Mouse (Mus musculus): ENCODE results near the gene Rgs10. TPM values are rescaled to one million over a fixed set of nuclear protein-coding genes. Genes with fewer than 3 reads are reported as not detected.

The Rgs10 gene
- polyA plus RNA-seq, 1 experiment from 2014 or later = 35.1 TPM

GRCm38 (mm10) chr7:128383726-128384463 is 34.7 kb downstream of the Rgs10 start:
- ATAC-seq (ENCODE audit: borderline replicate concordance, extremely low read depth, low FRiP score, low TSS enrichment) = no peak
- H3K4me3 ChIP-seq = no peak overlapping the region

GRCm38 (mm10) chr7:128383189-128383725 is 35.3 kb downstream of the Rgs10 start:
- Histone ChIP-seq H3K4me2 (no peak overlapping the region), H3K9ac (no peak overlapping the region), H3K27ac (no peak overlapping the region), H3K9me3 (no peaks in the 10 kb centered on the region), H3K4me3 (no peak overlapping the region), H3K36me3 (no peaks in the 10 kb centered on the region), H3K4me1 (peaks cover 32% of the 10 kb centered on the region), H3K27me3 (no peaks in the 10 kb centered on the region)
- 68% methylated on average over 7 of the region's 7 CpGs for WGBS
- no peak for ATAC-seq (ENCODE audit: borderline replicate concordance, extremely low read depth, low FRiP score, low TSS enrichment)

More at GRCm38 (mm10) chr7:128383726-128384463, 34.7 kb downstream of the Rgs10 start:
- Histone ChIP-seq H3K27me3 (no peaks in the 10 kb centered on the region), H3K27ac (no peak overlapping the region), H3K4me2 (no peak overlapping the region), H3K9me3 (no peaks in the 10 kb centered on the region), H3K4me1 (peaks cover 37% of the 10 kb centered on the region), H3K9ac (no peak overlapping the region), H3K36me3 (no peaks in the 10 kb centered on the region)
- 64% methylated on average over 10 of the region's 10 CpGs for WGBS

GRCm38 (mm10) chr7:128382527-128382860 is 36.1 kb downstream of the Rgs10 start:
- Histone ChIP-seq H3K4me3 (no peak overlapping the region), H3K4me1 (peaks cover 31% of the 10 kb centered on the region), H3K27ac (no peak overlapping the region), H3K9ac (no peak overlapping the region), H3K27me3 (no peaks in the 10 kb centered on the region), H3K4me2 (no peak overlapping the region), H3K9me3 (no peaks in the 10 kb centered on the region), H3K36me3 (no peaks in the 10 kb centered on the region)
- ATAC-seq (ENCODE audit: borderline replicate concordance, extremely low read depth, low FRiP score, low TSS enrichment) = no peak
- WGBS = 82% methylated on average over 6 of the region's 6 CpGs

GRCm38 (mm10) chr7:128381811-128382526 is 36.6 kb downstream of the Rgs10 start:
- no peak overlapping the region for H3K4me2 ChIP-seq
- H3K36me3 ChIP-seq = no peaks in the 10 kb centered on the region
- no peak overlapping the region for H3K4me3 ChIP-seq
- WGBS = 71% methylated on average over 14 of the region's 14 CpGs
- ATAC-seq (ENCODE audit: borderline replicate concordance, extremely low read depth, low FRiP score, low TSS enrichment) = no peak
- H3K9ac ChIP-seq = no peak overlapping the region
- no peak overlapping the region for H3K27ac ChIP-seq
- H3K4me1 ChIP-seq = peaks cover 31% of the 10 kb centered on the region
- H3K9me3 ChIP-seq = no peaks in the 10 kb centered on the region
- no peaks in the 10 kb centered on the region for H3K27me3 ChIP-seq

GRCm38 (mm10) chr7:128381001-128381400 is 37.6 kb downstream of the Rgs10 start:
- Histone ChIP-seq H3K4me1 (peaks cover 32% of the 10 kb centered on the region), H3K27me3 (no peaks in the 10 kb centered on the region), H3K4me2 (no peak overlapping the region), H3K9ac (no peak overlapping the region), H3K36me3 (no peaks in the 10 kb centered on the region), H3K4me3 (no peak overlapping the region), H3K9me3 (no peaks in the 10 kb centered on the region), H3K27ac (no peak overlapping the region)
- ATAC-seq (ENCODE audit: borderline replicate concordance, extremely low read depth, low FRiP score, low TSS enrichment) = no peak
- WGBS = 85% methylated on average over 2 of the region's 2 CpGs

GRCm38 (mm10) chr7:128379162-128379805 is 39.3 kb downstream of the Rgs10 start:
- H3K27me3 ChIP-seq = no peaks in the 10 kb centered on the region
- H3K9ac ChIP-seq = no peak overlapping the region
- no peaks in the 10 kb centered on the region for H3K36me3 ChIP-seq
- peaks cover 34% of the 10 kb centered on the region for H3K4me1 ChIP-seq
- no peak for ATAC-seq (ENCODE audit: borderline replicate concordance, extremely low read depth, low FRiP score, low TSS enrichment)
- no peak overlapping the region for H3K4me3 ChIP-seq
- no peaks in the 10 kb centered on the region for H3K9me3 ChIP-seq
- 49% methylated on average over 16 of the region's 16 CpGs for WGBS
- H3K27ac ChIP-seq = peak overlapping the region; percentile 82
- no peak overlapping the region for H3K4me2 ChIP-seq

- peak; percentile 49 for ATAC-seq (ENCODE audit: borderline replicate concordance, extremely low read depth, low FRiP score, low TSS enrichment)
- H3K9ac ChIP-seq = no peak overlapping the region
- peaks cover 26% of the 10 kb centered on the region for H3K4me1 ChIP-seq
- peak overlapping the region; percentile 50 for H3K27ac ChIP-seq
- no peaks in the 10 kb centered on the region for H3K27me3 ChIP-seq
- H3K4me3 ChIP-seq = no peak overlapping the region
- WGBS = 54% methylated on average over 11 of the region's 11 CpGs
- H3K4me2 ChIP-seq = no peak overlapping the region
- peaks cover 9% of the 10 kb centered on the region for H3K36me3 ChIP-seq
- H3K9me3 ChIP-seq = no peaks in the 10 kb centered on the region
These were observed 42.3 kb downstream of the Rgs10 start for GRCm38 (mm10) chr7:128376206-128376701.

- Histone ChIP-seq H3K9me3 (no peaks in the 10 kb centered on the region), H3K27ac (no peak overlapping the region), H3K4me1 (peaks cover 15% of the 10 kb centered on the region; the same call in 1 of the 2 replicates), H3K36me3 (peaks cover 9% of the 10 kb centered on the region), H3K4me2 (no peak overlapping the region), H3K27me3 (no peaks in the 10 kb centered on the region), H3K4me3 (no peak overlapping the region), H3K9ac (no peak overlapping the region)
- WGBS = 93% methylated on average over 11 of the region's 11 CpGs
- no peak for ATAC-seq (ENCODE audit: borderline replicate concordance, extremely low read depth, low FRiP score, low TSS enrichment)
These were observed 44.4 kb downstream of the Rgs10 start for GRCm38 (mm10) chr7:128374156-128374555.

GRCm38 (mm10) chr7:128373751-128374150 is 44.8 kb downstream of the Rgs10 start:
- Histone ChIP-seq H3K9me3 (no peaks in the 10 kb centered on the region), H3K4me1 (peaks cover 15% of the 10 kb centered on the region; the same call in 1 of the 2 replicates), H3K27ac (no peak overlapping the region), H3K36me3 (peaks cover 9% of the 10 kb centered on the region), H3K9ac (no peak overlapping the region), H3K27me3 (no peaks in the 10 kb centered on the region), H3K4me3 (no peak overlapping the region), H3K4me2 (no peak overlapping the region)
- WGBS = 81% methylated on average over 8 of the region's 8 CpGs
- no peak for ATAC-seq (ENCODE audit: borderline replicate concordance, extremely low read depth, low FRiP score, low TSS enrichment)

- Histone ChIP-seq H3K4me2 (no peak overlapping the region), H3K27me3 (no peaks in the 10 kb centered on the region), H3K36me3 (peaks cover 9% of the 10 kb centered on the region), H3K4me1 (peaks cover 24% of the 10 kb centered on the region), H3K9me3 (no peaks in the 10 kb centered on the region), H3K9ac (no peak overlapping the region), H3K27ac (no peak overlapping the region), H3K4me3 (no peak overlapping the region)
- WGBS = 51% methylated on average over 3 of the region's 3 CpGs
- ATAC-seq (ENCODE audit: borderline replicate concordance, extremely low read depth, low FRiP score, low TSS enrichment) = no peak
These were observed 46.2 kb downstream of the Rgs10 start for GRCm38 (mm10) chr7:128372331-128372730.

GRCm38 (mm10) chr7:128369366-128369765 is 49.2 kb downstream of the Rgs10 start:
- Histone ChIP-seq H3K4me2 (no peak overlapping the region), H3K9me3 (no peaks in the 10 kb centered on the region), H3K27me3 (no peaks in the 10 kb centered on the region), H3K27ac (peak overlapping the region; percentile 54), H3K4me3 (no peak overlapping the region), H3K36me3 (peaks cover 9% of the 10 kb centered on the region), H3K4me1 (peaks cover 46% of the 10 kb centered on the region), H3K9ac (no peak overlapping the region)
- peak; percentile 36; the same call in 1 of the 2 replicates for ATAC-seq (ENCODE audit: borderline replicate concordance, extremely low read depth, low FRiP score, low TSS enrichment)
- WGBS = 41% methylated on average over 12 of the region's 12 CpGs
